Mouse (Mus musculus) B cell, adult 2 months (primary cell): ENCODE results near the gene Dcaf11.

Source experiments
- DNase-seq, 2 experiments: peaks; one replicate each; pipeline ENCODE4 v3.0.0; 2022

Gene Dcaf11

DNA sequence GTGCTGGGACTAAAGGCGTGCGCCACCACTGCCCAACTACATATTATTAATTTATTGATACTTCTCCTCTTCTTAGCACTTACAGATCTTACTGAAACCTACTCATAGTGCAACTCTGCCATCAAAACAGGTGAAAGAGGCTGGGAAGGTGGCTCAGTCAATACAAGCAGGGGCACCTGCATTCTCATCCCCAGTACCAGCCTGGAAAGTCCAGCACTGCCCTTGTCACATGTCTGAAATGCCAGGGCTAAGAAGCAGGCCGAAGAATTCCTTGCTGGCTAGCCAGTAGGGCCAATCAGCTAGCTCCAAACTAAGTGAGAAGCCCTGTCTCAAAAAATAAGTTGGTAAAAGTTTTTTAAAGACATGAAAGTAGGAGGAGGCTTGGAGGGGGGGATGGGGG lies 2.2 kb upstream of the Dcaf11 start:
- no peak for DNase-seq

DNA sequence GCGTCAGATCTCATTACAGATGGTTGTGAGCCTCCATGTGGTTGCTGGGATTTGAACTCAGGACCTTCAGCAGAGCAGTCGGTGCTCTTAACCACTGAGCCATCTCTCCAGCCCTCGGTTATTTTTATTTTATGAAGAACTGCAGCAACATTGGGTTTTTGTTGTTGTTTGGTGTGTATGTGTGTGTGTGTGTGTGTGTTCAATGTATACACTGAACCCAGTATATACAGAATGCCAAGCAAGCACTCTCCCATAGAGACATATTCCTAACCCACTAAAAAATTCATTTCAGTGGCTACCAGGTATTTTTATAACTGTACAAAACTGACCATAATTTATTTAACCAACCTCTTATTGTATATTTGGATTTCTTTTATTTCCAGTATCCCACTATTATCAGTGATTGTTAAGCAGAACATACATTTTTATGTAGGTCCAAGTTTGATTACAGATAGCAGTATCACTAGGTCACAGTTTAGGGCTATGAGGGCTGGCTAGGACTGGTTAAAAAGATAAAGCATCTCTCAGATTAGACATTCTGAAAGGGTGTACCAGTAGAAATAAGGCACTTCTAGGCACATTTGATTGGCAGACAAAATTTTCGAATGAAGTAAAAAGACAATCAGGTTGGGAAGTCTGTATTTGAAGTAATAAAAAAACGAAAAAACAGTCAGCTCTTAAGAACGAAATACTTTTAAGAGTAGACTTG lies 912 bp upstream of the Dcaf11 start:
- no peak for DNase-seq

DNA sequence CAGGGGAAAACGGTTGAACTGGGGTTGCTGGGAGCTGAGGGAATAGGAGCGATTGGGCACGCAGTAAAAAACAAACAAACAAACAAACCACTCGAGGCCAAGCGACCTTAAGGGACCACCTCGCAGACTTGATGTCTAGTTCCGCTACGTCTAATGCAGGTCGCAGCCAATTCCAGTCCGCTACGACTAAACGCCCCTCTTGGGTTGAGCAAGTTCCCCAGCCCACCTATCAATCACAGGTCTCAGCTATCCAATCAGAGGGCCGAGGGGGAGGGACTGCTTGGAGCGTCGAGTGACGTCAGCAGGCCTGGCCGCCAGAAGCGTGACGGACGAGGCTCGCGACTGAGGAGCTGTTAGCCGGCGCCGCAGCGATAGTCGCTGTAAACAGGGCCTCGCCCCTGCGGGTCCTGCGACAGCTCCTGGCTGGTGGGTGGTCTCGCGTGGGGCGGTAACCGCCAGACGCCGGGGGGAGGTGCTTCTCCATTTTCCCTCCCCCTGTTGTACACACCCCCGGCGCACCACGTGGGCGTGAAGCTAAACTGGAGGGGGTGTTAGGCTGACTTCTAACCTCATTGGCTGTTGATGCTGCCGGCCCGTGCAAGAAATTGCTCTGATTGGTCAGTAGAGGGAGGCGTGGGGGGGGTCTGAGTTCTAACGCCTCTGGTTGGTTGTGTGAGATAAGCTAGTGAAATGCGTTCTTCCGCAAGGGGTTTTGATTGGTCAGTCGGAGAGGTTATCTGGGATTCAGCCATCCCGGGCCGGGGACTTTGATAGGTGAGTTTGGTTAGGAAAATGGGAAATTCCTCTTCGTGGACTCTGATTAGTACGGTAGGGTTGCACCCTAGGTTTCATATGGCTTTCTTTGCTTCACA lies 632 bp downstream of the Dcaf11 start, which contains the start of gene A730061H03Rik:
A730061H03Rik (minus strand) TSS at position 205 of the 872 bp plus-strand sequence.
- DNase-seq, result peak; percentile 98

DNA sequence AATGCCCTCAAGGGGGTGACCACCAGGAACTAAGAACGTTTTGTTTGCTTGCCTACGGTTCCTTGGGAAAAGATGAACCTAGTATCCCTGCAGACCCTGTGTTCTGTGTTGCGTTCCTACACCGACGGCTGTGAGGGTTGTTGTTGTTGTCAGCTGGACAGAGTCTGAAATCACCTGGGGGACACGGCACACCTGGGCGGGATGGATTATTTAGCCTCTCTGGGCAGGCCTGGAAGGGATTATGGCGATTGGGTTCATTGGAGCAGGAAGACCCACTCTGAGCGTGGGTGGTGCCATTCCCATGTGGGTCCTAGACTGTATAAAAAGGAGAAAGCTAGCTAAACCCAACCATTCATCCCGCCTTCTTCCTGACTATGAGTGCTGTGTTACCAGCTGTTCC lies 2.1 kb downstream of the Dcaf11 start:
- no peak for DNase-seq

DNA sequence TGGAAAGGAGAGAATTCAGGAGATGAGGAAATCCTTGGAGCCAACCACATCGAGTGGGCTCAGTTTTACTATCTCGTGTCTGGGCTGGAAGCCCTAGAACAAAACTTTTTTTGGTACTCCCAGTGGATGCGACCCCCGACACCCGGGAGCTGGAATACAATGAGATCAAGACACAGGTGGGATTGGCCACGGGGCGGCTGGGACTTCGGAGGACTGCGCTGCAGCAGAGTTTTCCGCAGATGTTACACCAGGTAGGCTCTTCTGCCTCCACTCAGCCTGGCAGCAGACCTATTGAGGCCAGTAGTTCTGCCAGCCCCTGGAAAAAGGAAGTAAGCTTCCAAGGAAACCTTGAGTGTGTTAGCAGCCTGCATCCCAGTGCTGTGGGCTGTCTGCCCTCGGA lies 3.4 kb downstream of the Dcaf11 start:
- DNase-seq, result no peak

DNA sequence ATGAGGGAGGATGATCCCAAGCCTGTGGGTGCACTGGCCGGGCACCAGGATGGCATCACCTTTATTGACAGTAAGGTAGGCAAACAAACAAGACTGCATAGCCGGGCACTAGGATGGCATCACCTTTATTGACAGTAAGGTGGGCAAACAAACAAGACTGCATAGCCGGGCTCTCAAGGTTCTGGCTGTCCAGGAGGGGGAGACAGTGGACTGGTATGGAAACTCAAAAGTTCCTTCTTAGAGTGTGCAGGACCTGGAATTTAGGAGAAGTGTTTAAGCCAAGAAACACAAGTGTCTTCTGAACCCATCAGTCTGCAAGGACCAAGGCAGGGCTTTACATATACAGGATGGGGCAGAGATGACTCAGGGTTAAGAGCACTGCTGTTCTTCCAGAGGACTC lies 5.9 kb downstream of the Dcaf11 start:
- DNase-seq, result no peak

DNA sequence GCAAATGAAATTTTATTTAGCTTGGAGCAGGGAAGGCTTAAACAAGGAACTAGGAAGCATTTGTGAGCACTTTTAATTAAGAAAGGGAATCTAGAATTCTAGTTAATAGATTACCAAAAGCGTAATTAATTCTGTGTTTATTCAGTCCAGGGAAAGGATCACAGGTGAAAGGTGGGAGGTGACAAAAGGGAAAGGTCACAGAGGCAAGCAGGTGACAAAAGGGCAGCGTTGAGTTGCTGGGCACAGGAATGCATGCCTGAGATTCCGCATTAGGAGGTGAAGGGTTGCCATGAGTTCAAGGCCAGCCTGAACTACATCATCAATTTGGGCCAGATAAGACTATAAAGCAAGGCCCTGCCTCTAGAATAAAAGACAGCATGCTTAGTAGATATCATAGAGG lies 7.7 kb downstream of the Dcaf11 start:
- no peak for DNase-seq

DNA sequence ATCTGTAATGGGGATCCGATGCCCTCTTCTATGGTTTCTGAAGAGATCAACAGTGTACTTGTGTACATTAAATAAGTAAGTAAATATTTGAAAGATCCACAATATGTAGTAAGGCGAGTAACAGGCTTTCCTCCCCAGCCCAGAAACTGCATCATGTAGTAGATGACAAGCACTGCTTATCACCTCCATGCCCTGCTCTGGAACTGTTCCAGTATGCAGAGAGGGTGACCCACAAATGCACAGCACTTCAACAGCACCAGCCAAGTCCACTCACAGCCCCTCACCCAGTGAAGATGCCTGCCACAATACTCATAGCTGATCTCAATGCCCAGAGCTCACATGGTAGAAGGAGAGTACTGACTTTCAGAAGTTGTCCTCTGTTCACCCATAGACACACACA lies 10.8 kb downstream of the Dcaf11 start:
- DNase-seq, result no peak

DNA sequence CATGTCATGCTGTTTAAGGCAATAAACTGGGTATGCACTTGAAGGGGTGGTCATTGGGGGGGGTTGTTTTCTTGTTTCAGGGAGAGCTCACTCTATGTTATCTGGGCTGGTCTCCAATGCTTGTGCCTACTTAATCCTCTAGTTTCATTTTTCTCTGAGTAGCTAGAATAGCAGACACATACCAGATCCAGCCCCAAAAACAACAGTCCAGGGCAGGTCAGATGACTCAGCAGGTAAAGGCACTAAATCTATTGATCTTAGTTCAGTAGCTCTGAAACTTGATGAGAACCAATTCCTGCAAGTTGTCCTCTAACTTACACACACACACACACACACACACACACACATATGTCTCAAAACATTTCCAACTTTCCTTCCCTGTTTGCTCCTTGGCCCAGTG lies 12.0 kb downstream of the Dcaf11 start:
- no peak for DNase-seq

DNA sequence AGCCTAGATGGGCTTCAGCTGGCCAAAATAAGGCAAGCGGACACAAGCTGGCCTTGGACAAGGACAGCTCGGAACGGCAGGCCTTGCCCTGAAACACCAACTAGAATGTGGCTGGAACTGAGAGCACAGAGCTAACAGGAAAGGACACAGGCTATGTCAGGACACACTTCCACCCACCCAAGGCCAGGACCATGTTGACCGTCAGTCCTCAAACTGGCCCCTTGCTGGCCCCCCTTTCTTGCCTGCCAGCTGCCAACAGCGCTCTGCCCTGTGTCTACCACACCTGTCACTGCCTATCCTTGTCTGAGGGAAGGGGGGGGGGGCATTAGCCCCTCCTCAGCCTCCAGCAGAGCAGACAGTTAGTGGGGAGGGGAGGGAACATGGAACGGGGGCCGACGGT lies 15.5 kb downstream of the Dcaf11 start, which contains the start of gene Fitm1:
Fitm1 (plus strand) TSS at position 316 of the 400 bp plus-strand sequence.
- no peak for DNase-seq

DNA sequence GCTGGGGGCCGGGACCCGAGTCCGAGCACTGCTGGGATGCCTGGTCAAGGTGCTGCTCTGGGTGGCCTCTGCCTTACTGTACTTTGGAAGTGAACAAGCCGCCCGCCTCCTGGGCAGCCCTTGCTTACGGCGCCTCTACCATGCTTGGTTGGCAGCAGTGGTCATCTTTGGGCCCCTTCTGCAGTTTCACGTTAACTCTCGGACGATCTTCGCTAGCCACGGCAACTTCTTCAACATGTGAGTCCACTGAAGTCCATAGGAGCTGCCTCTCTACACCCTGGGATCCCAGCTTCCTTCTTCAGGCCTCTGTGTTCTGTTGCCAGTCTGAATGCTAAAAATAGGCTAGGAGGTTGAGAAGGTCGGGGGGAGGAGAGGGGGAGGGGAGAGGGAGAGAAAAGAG lies 15.9 kb downstream of the Dcaf11 start:
- no peak for DNase-seq

DNA sequence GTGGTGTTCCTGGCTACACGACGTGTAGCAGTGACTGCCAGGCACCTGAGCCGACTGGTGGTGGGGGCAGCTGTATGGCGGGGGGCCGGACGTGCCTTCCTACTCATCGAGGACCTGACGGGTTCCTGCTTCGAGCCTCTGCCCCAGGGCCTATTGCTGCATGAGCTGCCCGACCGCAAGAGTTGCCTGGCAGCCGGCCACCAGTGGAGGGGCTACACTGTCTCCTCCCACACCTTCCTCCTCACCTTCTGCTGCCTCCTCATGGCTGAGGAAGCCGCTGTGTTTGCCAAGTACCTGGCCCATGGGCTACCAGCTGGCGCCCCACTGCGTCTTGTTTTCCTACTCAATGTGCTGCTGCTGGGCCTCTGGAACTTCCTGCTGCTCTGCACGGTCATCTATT lies 16.6 kb downstream of the Dcaf11 start:
- no peak for DNase-seq

DNA sequence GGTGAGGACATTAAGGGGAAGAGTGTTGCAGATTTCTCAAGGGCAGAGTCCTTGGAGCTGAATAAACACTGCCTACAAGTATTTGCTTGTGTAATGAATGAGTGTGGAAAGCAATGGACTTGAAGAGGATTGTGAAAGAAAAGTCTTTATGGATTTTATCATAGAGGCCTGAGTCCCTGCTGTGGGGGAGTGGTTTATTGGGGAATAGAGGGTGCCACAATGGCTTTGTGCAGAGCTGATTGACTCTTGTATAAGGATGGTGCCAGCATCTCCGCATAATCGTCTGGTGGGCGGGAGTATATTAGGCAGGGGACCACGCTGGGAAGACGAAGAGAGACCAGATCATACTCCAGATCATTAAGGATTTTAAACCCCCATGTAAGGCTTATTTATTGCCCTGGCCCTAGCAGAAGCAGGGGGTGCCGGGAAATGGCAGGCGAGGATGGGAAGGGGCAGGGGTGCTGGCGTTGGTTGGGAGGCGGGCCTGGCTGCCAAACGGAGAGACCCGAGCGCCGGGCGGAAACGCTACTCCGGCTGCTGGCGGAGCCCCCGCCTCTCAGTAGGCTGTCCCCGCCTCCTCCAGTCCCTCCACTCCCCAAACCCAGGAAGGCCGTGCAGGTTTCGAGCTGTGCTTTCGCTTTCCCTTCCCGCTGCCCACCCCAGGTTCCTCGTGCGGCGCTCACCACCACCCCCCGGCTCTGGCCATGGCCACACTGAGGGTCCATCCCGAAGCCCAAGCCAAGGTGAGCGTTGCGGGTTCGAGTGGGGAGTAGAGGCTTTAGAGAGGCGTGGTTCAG lies 18.3 kb downstream of the Dcaf11 start, which contains the start of gene Psme1:
Psme1 (plus strand) TSS at position 253 of the 797 bp plus-strand sequence.
- peak; percentile 80 to 81 for DNase-seq

DNA sequence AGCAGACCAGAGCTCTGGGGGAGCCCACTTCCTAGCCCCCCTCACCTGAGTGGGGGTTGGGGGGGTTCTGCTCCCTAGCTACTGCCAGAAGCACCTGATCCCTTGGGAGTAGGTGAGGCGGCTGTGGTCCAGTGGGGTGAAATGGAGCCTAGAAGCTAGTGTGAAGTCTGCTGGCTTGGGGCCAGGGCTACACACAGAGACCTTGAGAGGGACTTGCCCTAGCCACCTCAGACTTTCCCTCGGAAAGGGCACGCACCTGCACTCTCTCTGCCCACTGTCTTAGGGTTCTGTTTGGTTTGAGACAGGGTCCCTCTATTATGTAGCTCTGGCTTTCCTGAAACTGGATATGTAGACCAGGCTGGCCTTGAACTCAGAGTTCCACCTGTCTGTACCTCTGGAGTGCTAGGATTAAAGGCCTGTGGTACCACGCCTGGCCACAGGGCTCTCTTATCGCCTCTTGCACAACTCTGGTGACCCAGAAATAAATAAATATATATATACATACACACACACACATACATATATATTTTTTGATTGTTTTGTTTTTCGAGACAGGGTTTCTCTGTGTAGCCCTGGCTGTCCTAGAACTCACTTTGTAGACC lies 19.0 kb downstream of the Dcaf11 start:
- DNase-seq, result peak in 1 of 2 experiments; percentile 61

DNA sequence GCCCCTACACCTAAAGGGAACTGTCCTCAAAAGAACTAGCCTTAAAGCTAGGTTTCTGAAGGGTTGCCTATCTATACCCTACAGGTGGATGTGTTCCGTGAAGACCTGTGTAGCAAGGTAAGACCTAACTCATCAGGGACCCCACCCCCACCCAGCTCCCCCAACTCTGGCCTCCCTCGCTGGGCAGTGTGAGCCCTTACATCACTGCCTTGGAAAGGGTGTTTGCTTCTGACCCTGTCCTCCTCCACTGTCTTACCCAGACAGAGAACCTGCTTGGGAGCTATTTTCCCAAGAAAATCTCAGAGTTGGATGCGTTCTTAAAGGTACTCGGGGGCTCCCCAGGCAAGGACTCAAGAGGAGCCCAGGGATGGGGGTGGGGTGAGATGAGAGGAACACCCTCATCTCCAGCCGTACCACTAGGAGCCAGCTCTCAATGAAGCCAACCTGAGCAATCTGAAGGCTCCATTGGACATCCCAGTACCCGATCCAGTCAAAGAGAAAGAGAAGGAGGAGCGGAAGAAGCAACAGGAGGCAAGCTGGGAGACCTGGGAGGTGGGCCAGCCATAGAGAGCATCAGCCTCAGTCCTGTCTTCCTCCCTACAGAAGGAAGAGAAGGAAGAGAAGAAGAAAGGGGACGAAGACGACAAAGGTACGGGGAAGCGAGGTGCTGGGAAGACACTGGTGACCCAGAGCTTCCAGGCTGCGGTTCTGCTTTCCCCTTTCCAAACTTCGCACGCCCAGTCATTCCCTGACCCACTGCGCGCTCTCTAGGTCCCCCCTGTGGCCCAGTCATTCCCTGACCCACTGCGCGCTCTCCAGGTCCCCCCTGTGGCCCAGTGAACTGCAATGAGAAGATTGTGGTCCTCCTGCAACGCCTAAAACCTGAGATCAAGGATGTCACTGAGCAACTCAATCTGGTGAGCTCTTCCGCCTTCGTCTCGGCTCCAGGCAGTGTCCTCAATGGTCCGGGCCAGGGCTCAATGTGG lies 20.0 kb downstream of the Dcaf11 start:
- no peak for DNase-seq

DNA sequence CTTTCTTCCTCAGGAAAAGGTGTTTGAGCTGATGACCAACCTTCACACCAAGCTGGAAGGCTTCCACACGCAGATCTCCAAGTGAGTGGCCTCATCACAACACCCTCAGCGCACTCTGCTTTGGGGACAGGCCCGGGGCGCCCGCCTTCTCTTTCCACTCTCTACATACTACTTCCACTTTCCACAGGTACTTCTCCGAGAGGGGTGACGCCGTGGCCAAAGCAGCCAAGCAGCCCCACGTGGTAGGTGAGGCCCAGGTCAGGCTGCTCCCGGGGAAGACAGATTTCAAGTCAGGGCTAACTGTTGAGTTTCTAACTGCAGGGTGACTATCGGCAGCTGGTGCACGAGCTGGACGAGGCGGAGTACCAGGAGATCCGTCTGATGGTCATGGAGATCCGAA lies 20.9 kb downstream of the Dcaf11 start:
- DNase-seq, result no peak

DNA sequence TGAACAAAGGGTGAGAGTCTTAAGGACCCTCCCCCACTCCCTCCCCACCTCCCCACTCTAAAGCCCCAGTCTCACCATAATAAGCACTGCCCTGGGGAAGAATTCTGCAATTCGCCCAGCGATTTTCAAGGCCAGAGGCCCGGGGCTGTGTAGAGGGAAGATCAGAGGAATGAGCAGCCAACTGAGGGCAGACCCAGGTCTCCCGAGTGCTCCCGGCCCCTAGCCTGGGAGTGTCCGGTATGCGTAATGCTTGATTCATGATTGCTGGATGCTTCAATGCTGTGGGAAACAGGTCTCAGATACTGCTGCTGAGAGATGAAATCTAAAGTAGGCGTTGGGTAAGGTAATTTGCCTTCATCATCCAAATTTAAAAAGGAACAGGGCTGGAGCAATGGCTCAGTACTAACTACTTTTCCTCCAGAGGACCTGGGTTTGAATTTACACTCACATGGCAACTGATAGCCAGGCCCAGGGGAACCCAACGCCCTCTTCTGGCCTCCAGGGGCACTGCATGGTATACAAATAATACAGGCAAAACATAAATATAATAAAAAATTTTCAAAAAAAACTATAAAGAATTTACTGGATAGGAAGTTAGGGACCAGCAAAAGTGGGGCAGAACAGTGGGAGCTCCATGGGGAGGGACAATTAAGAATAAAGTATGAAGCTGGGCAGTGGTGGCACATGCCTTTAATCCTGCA lies 22.3 kb downstream of the Dcaf11 start:
- DNase-seq, result peak; percentile 64 to 67

DNA sequence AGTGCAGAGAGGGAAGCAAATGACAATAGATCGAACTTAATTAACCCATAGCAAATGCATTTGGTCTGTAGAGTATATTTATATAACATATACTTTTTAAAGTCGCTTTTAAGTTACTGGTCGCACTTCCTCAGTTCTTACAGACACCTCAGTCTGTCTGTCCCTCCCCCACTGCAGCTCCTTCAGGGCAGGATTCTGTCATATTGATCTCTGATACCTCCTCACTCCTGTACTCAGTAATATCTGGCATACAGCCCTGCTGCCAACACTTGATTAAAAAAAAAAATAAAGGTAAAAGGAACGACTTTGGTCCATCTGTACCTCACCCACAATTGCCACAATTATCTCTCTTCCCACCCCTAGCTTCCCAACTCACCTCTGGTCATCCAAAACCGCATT lies 24.5 kb downstream of the Dcaf11 start:
- no peak for DNase-seq

DNA sequence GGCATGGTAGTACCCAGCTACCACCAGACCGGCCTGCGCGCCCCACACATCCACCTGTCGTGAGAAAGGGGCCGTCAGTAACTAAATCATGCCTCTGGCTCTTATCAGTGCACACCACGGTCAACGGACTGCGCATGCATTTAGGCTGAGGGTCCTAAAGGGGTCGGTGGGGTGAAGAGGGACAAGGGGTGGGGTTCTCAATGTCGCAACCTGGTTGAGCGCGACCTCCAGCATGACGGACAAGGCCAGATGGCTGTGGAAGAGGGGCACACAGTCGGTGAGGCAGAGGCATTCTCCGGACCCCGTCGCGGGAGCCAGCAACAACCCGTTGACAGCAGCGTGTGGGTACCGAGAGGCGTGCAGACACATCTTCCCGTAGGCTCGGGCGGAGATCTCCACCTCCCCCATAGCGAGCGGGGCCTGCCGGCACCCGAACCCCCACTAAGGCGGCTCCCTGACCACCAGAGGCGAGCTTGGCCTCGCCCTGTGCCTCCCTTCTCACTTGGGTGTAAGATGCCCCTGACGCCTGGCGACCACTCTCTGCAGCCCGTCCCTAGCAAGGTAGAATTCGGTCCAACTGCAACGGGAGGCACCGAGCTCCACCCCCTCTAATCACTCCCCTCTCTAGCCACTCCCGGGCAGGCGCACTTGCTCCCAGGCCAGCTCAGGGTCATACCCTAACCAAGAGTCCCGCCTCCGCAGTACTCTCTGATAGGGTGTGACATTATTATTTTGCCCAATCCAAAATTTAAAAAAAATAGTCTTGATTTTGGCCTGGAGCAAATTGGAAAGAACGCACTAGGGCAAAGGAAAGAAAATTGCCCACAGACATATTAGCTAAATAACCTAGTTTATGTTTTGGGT lies 25.1 kb downstream of the Dcaf11 start, which contains the start of gene Emc9:
Emc9 (minus strand) TSS at position 601 of the 864 bp plus-strand sequence.
- DNase-seq, result peak; percentile 75

DNA sequence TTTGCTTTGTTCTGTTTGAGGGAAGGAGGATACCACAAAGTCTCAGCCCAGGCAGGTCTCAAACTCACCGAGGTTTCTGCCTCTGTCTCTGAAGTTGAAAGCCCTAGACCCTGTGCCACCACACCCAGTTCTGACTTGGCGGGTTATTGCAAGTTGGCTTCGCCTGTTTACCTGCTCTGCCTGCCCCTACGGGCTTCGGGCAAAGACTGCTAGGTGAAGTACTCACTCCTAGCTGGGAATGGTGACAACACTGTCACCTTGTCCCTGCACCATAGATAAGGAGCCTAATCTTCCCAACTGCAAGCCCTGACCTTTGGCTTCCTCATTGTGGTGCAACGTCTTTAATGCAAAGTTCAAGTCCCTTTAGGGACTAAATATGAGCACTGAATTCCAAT lies 25.8 kb downstream of the Dcaf11 start:
- no peak for DNase-seq
